Mouse (Mus musculus): ENCODE results near the gene Fanci. TPM values are rescaled to one million over a fixed set of nuclear protein-coding genes. Genes with fewer than 3 reads are reported as not detected.

The Fanci gene
- 0.10 and 0.19 TPM in 2 replicates for polyA plus RNA-seq (2021; fragmentation: Nextera tagmentation)
- long read RNA-seq, experiment 1, partial matches to known transcripts = 1 of 1 reads
- long read RNA-seq, experiment 1, other reads (novel, unspliced or antisense) = 0 of 1 reads
- long read RNA-seq, experiment 2, partial matches to known transcripts = 5 of 5 reads
- long read RNA-seq, experiment 2, other reads (novel, unspliced or antisense) = 0 of 5 reads

GRCm38 (mm10) chr7:79391883-79392649, at the start of gene Fanci:
TSS of gene Fanci (plus strand) at chr7:79391929.

GRCm38 (mm10) chr7:79386422-79387133, 5.2 kb upstream of the Fanci start, which contains the start of gene Rlbp1:
TSS of gene Rlbp1 (minus strand) at chr7:79387048.

GRCm38 (mm10) chr7:79466053-79466901, 74.5 kb downstream of the Fanci start, which contains the start of gene Polg:
TSS of gene Polg (minus strand) at chr7:79466362.

Other genes starting within 250 kb of the Fanci start
- 175 and 208 TPM in 2 replicates for gene Mfge8, start 242.9 kb upstream of the Fanci start, polyA plus RNA-seq (2021; fragmentation: Nextera tagmentation)
- gene Abhd2, start 118.7 kb upstream of the Fanci start, polyA plus RNA-seq (2021; fragmentation: Nextera tagmentation) = 50.4 and 86.0 TPM in 2 replicates
- gene Rlbp1, start 4.9 kb upstream of the Fanci start, polyA plus RNA-seq (2021; fragmentation: Nextera tagmentation) = 25.4 and 25.7 TPM in 2 replicates
- gene Polg, start 74.4 kb downstream of the Fanci start, polyA plus RNA-seq (2021; fragmentation: Nextera tagmentation) = 12.1 and 17.8 TPM in 2 replicates
- 0.64 and 1.8 TPM in 2 replicates for gene Rhcg, start 225.7 kb downstream of the Fanci start, polyA plus RNA-seq (2021; fragmentation: Nextera tagmentation)

Data from layer of hippocampus, adult 6 months (tissue).